Mouse (Mus musculus): ENCODE results near the gene Zbtb7b. TPM values are rescaled to one million over a fixed set of nuclear protein-coding genes. Genes with fewer than 3 reads are reported as not detected.
A peak's percentile ranks its signal among the peaks of the same experiment; 100 is the strongest.

Gene Zbtb7b
- total and polyA plus RNA-seq, 2 experiments from 2014 or later = 0.73 to 3.7 TPM

GRCm38 (mm10) chr3:89418861-89419250 is 24.3 kb upstream of the Zbtb7b start:
- WGBS = 1% methylated on average over 16 of the region's 16 CpGs
- ATAC-seq (no peak), DNase-seq (ENCODE audit: low spot score) (peak; percentile 73)
- TF ChIP-seq CTCF (IDR thresholded peaks at IDR 0.05; ENCODE audit: low read depth) = no peak
- peak overlapping the region; percentile 55 for H3K9ac ChIP-seq (replicated peaks; ENCODE audit: low read length)
- peaks cover 11% of the 10 kb centered on the region for H3K36me3 ChIP-seq (ENCODE audit: insufficient read depth, low read length)
- H3K9me3 ChIP-seq (ENCODE audit: low read length) = no peaks in the 10 kb centered on the region
- H3K4me3 ChIP-seq (ENCODE audit: low read length) = peak overlapping the region; percentile 70
- peak overlapping the region; percentile 85 for H3K27ac ChIP-seq
- peak overlapping the region; percentile 99 for H3K4me2 ChIP-seq (ENCODE audit: low read depth, low read length)
- peaks cover 14% of the 10 kb centered on the region for H3K4me1 ChIP-seq (ENCODE audit: insufficient read depth, low read length)
- H3K27me3 ChIP-seq (ENCODE audit: insufficient read depth, low read length) = no peaks in the 10 kb centered on the region

- DNase-seq (ENCODE audit: low spot score) = peak; percentile 99
- Histone ChIP-seq H3K4me2 (ENCODE audit: low read depth, low read length) (peak within 1 kb of the TSS; percentile 99), H3K27ac (peak within 1 kb of the TSS; percentile 85), H3K9ac (replicated peaks; ENCODE audit: low read length) (peak within 1 kb of the TSS; percentile 55), H3K9me3 (ENCODE audit: low read length) (no peaks in the 10 kb centered on the region), H3K4me1 (ENCODE audit: insufficient read depth, low read length) (peaks cover 14% of the 10 kb centered on the region), H3K4me3 (ENCODE audit: low read length) (peak within 1 kb of the TSS; percentile 70), H3K27me3 (ENCODE audit: insufficient read depth, low read length) (no peaks in the 10 kb centered on the region), H3K36me3 (ENCODE audit: insufficient read depth, low read length) (peaks cover 11% of the 10 kb centered on the region)
- TF ChIP-seq CTCF (IDR thresholded peaks at IDR 0.05; ENCODE audit: low read depth) = no peak
- WGBS = under 1% methylated on average over 39 of the region's 39 CpGs
- peak; percentile 97 for ATAC-seq
Measured at GRCm38 (mm10) chr3:89418170-89418860, 23.7 kb upstream of the Zbtb7b start, which contains the start of the genes Cks1b and Shc1. TSS of gene Cks1b (minus strand) at chr3:89418383. TSS of gene Shc1 (plus strand) at chr3:89418443.

GRCm38 (mm10) chr3:89417840-89418169 is 23.2 kb upstream of the Zbtb7b start:
- no peaks in the 10 kb centered on the region for H3K9me3 ChIP-seq (ENCODE audit: low read length)
- H3K4me2 ChIP-seq (ENCODE audit: low read depth, low read length) = peak overlapping the region; percentile 99
- DNase-seq (ENCODE audit: low spot score) = peak; percentile 83
- WGBS = under 1% methylated on average over 20 of the region's 20 CpGs
- peaks cover 11% of the 10 kb centered on the region for H3K36me3 ChIP-seq (ENCODE audit: insufficient read depth, low read length)
- peak overlapping the region; percentile 70 for H3K4me3 ChIP-seq (ENCODE audit: low read length)
- TF ChIP-seq CTCF (IDR thresholded peaks at IDR 0.05; ENCODE audit: low read depth) = no peak
- H3K27ac ChIP-seq = no peak overlapping the region
- peak overlapping the region; percentile 40 for H3K9ac ChIP-seq (replicated peaks; ENCODE audit: low read length)
- ATAC-seq = peak; percentile 59
- peaks cover 14% of the 10 kb centered on the region for H3K4me1 ChIP-seq (ENCODE audit: insufficient read depth, low read length)
- no peaks in the 10 kb centered on the region for H3K27me3 ChIP-seq (ENCODE audit: insufficient read depth, low read length)

- peak overlapping the region; percentile 70 for H3K4me3 ChIP-seq (ENCODE audit: low read length)
- no peak overlapping the region for H3K27ac ChIP-seq
- no peak for DNase-seq (ENCODE audit: low spot score)
- H3K4me1 ChIP-seq (ENCODE audit: insufficient read depth, low read length) = peaks cover 14% of the 10 kb centered on the region
- no peaks in the 10 kb centered on the region for H3K9me3 ChIP-seq (ENCODE audit: low read length)
- no peaks in the 10 kb centered on the region for H3K27me3 ChIP-seq (ENCODE audit: insufficient read depth, low read length)
- H3K4me2 ChIP-seq (ENCODE audit: low read depth, low read length) = peak overlapping the region; percentile 99
- TF ChIP-seq CTCF (IDR thresholded peaks at IDR 0.05; ENCODE audit: low read depth) = no peak
- ATAC-seq = no peak
- WGBS = 25% methylated on average over 2 of the region's 2 CpGs
- H3K9ac ChIP-seq (replicated peaks; ENCODE audit: low read length) = peak overlapping the region; percentile 40
- peaks cover 11% of the 10 kb centered on the region for H3K36me3 ChIP-seq (ENCODE audit: insufficient read depth, low read length)
Measured at GRCm38 (mm10) chr3:89417131-89417530, 22.6 kb upstream of the Zbtb7b start.

GRCm38 (mm10) chr3:89416158-89416557 is 21.6 kb upstream of the Zbtb7b start:
- ATAC-seq (no peak), DNase-seq (ENCODE audit: low spot score) (no peak)
- Histone ChIP-seq H3K36me3 (ENCODE audit: insufficient read depth, low read length) (peaks cover 11% of the 10 kb centered on the region), H3K27ac (no peak overlapping the region), H3K9ac (replicated peaks; ENCODE audit: low read length) (no peak overlapping the region), H3K4me2 (ENCODE audit: low read depth, low read length) (no peak overlapping the region), H3K4me3 (ENCODE audit: low read length) (no peak overlapping the region), H3K27me3 (ENCODE audit: insufficient read depth, low read length) (no peaks in the 10 kb centered on the region), H3K4me1 (ENCODE audit: insufficient read depth, low read length) (peaks cover 7% of the 10 kb centered on the region; the same call in 1 of the 2 replicates), H3K9me3 (ENCODE audit: low read length) (no peaks in the 10 kb centered on the region)
- TF ChIP-seq CTCF (IDR thresholded peaks at IDR 0.05; ENCODE audit: low read depth) = no peak
- WGBS = 96% methylated on average over 8 of the region's 8 CpGs

- H3K27me3 ChIP-seq (ENCODE audit: insufficient read depth, low read length) = no peaks in the 10 kb centered on the region
- H3K4me1 ChIP-seq (ENCODE audit: insufficient read depth, low read length) = 0 out of 2 replicates have a peak, but pooled peaks cover 4% of the 10 kb centered on the region
- peak within 1 kb of the TSS; percentile 49 for H3K4me3 ChIP-seq (ENCODE audit: low read length)
- DNase-seq (ENCODE audit: low spot score) (peak; percentile 99), ATAC-seq (peak; percentile 99)
- H3K9me3 ChIP-seq (ENCODE audit: low read length) = no peaks in the 10 kb centered on the region
- peak within 1 kb of the TSS; percentile 70 for H3K27ac ChIP-seq
- WGBS = 6% methylated on average over 28 of the region's 28 CpGs
- peak within 1 kb of the TSS; percentile 80 for H3K4me2 ChIP-seq (ENCODE audit: low read depth, low read length)
- no peak for TF ChIP-seq CTCF (IDR thresholded peaks at IDR 0.05; ENCODE audit: low read depth)
- H3K9ac ChIP-seq (replicated peaks; ENCODE audit: low read length) = peak within 1 kb of the TSS; percentile 49
- H3K36me3 ChIP-seq (ENCODE audit: insufficient read depth, low read length) = peaks cover 15% of the 10 kb centered on the region
Measured at GRCm38 (mm10) chr3:89411490-89412393, 17.2 kb upstream of the Zbtb7b start, which contains the start of gene Flad1. TSS of gene Flad1 (minus strand) at chr3:89411870.
